Mouse (Mus musculus) activated CD4-positive, CD25-positive, alpha-beta regulatory T cell, adult 4 months (primary cell): ENCODE results near the gene Fam240b. TPM values are rescaled to one million over a fixed set of nuclear protein-coding genes. Genes with fewer than 3 reads are reported as not detected.

Experiments
- ATAC-seq: one replicate; pipeline ENCODE4 v1.8.0; 2017
- polyA plus RNA-seq, 2 experiments: library from polyadenylated mRNA; unstranded; fragments of 100-300 nt; shearing (Covaris generic); gene quantifications; one replicate each; pipeline ENCODE4 v1.2.1; 2017

Fam240b gene
- polyA plus RNA-seq, 2 experiments from 2014 or later, result not detected

- ATAC-seq, result peak; percentile 82
Observed at GRCm38 (mm10) chr13:64438863-64439452, 58.6 kb downstream of the Fam240b start.

GRCm38 (mm10) chr13:64437801-64438200 is 59.8 kb downstream of the Fam240b start:
- no peak for ATAC-seq

DNA sequence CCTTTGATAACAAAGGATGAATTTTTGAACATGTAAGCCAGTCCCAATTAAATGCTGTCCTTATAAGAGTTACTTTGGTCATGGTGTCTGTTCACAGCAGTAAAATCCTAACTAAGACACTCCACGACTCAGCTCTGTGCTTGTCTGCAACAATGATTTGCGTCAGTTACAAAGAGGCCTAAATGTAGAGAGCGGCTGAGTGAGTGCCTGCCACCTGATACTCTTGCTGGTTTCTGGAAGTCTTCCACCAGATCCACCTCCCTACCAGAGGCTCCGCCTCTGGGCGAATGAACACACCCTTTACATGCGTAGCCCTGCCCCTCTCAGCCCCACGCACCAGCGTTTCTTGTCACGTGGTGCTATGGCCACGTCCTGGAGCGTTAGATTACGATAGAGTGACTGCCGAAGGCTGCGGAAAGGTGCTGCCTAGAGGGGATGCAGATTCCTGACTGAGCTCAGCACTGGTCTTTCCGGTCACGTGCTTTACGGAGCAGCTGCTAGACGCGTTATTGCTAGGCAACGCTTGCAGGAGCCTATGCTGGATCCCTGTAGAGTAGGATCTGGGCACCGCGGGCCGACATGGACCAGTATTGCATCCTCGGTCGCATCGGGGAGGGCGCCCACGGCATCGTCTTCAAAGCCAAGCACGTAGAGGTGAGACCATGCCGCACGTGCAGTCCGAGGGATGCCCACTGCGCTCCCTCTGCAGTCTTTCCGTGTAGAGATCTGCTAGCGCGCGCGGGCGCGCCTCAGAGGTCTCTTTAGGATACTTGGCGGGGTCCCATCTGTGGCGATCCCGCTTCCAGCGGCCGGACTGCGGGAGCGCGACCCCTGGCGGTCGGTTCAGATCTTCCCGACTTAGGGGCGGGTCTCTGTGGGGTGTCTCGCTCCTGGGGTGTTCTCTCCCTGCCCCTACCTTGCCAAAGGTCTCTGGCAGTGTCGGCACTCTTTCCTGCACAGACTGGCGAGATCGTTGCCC is 65.3 kb downstream of the Fam240b start, which contains the start of gene Cdk20:
Gene Cdk20 (plus strand): TSS at position 298 of the 979 bp plus-strand sequence.
- ATAC-seq, result peak; percentile 95

Other genes with a start within 250 kb of the Fam240b start
- 10 to 100 TPM; 10.3 to 10.4 TPM for gene Cdc14b, start 222.5 kb downstream of the Fam240b start, polyA plus RNA-seq
- gene Aaed1, start 185.1 kb downstream of the Fam240b start, polyA plus RNA-seq, result 10 to 100 TPM in 1 of 2 experiments, 1 to 10 TPM in 1; 9.0 to 13.8 TPM
- 1 to 10 TPM; 3.8 to 4.2 TPM for gene Ctsl, start 126.9 kb downstream of the Fam240b start, polyA plus RNA-seq
- gene Cdk20, start 65.5 kb downstream of the Fam240b start, polyA plus RNA-seq, result 1 to 10 TPM; 3.7 to 3.8 TPM